Mouse (Mus musculus) hindbrain, embryonic 14.5 days (tissue): ENCODE data around the gene Tmc6. TPM values are rescaled to one million over a fixed set of nuclear protein-coding genes. Genes with fewer than 3 reads are reported as not detected.

Source experiments
- ATAC-seq: fragments of 200-750 bp; cut with Nextera tagmentation; 2 replicates; pipeline ENCODE4 v1.8.0; 2017; ENCODE audit warnings: moderate number of reproducible peaks, mild to moderate bottlenecking, moderate TSS enrichment, moderate library complexity; ENCODE audit not compliant: low FRiP score
- DNase-seq: peaks from one replicate; pipeline ENCODE4 v3.0.0-alpha.2; 2015; ENCODE audit warnings: low spot score
- H3K27ac ChIP-seq: fragments of 300-500 bp; sonication (generic); 2 replicates; pipeline ENCODE4 v1.5.1; 2014; ENCODE audit warnings: mild to moderate bottlenecking, moderate library complexity
- H3K27me3 ChIP-seq: fragments of 300-500 bp; sonication (generic); 2 replicates; pipeline ENCODE4 v1.6.1; 2014; ENCODE audit warnings: mild to moderate bottlenecking, low read length, mixed read lengths; ENCODE audit not compliant: control insufficient read depth, insufficient read depth
- H3K36me3 ChIP-seq: fragments of 300-500 bp; sonication (generic); replicated peaks from 2 replicates; pipeline ENCODE4 v1.6.1; 2014; ENCODE audit not compliant: control insufficient read depth, insufficient read depth
- H3K4me1 ChIP-seq: fragments of 300-500 bp; sonication (generic); replicated peaks from 2 replicates; pipeline ENCODE4 v1.6.1; 2014; ENCODE audit warnings: antibody characterized with exemption, low read length, mixed read lengths; ENCODE audit not compliant: control insufficient read depth, insufficient read depth
- H3K4me2 ChIP-seq: fragments of 300-500 bp; sonication (generic); replicated peaks from 2 replicates; pipeline ENCODE4 v1.6.1; 2014; ENCODE audit warnings: mild to moderate bottlenecking, moderate library complexity
- H3K4me3 ChIP-seq: fragments of 300-500 bp; sonication (generic); replicated peaks from 2 replicates; pipeline ENCODE4 v1.5.1; 2014; ENCODE audit warnings: mild to moderate bottlenecking, low read length
- H3K9ac ChIP-seq: fragments of 300-500 bp; sonication (generic); 2 replicates; pipeline ENCODE4 v1.6.1; 2014
- H3K9me3 ChIP-seq: fragments of 300-500 bp; sonication (generic); 2 replicates; pipeline ENCODE4 v1.6.1; 2016; ENCODE audit warnings: low read length; ENCODE audit not compliant: control insufficient read depth
- WGBS: fragments of 180-500 bp; shearing (Covaris S2); extraction: QIAGEN DNeasy Blood & Tissue Kit; methylation state at CpG from one replicate; pipeline ENCODE4 v1.1.7; 2014; 5-methylcytosine and 5-hydroxymethylcytosine counted together
- polyA plus RNA-seq: library from polyadenylated mRNA; unstranded; fragments of >200 nt; fragmentation: Nextera tagmentation; extraction: Ambion mirVana; gene quantifications from 2 replicates; pipeline ENCODE4 v1.2.1, GENCODE M21; 2014

The Tmc6 gene
- 3.3 and 4.9 TPM in 2 replicates for polyA plus RNA-seq

DNA sequence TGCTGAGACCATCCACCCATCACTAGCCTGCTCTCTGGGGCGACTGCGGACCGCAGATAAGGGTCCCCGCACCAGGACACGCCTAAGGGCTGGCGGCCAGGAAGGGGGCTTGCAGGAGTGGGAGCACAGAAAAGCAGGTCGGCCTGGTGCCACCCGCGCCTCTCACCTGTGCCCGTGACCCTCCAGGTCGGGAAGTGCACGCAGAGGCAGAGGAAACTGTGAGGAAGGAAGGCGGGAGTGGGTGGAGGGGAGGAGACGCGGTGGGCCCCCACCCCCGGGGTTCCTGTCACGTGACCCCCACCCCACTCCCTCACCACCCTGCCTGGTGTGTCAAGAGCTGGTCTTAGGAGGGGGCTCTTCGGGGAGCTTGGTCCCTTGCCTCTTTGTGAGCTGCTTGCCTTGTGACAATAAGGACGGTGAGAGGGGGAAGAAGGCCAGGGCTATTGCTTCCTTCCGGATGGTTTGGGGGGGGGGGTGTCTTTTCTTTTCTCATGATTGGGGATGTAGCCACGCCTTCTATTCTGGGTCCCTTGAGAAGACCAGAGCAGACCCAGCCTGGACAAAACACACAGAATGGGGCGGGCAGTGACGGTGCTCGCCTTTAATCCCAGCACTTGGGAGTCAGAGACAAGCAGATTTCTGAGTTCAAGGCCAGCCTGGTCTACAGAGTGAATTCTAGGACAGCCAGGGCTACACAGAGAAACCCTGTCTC is at the start of gene Tmc6, which contains the start of gene Tmc8:
Gene Tmc6 (minus strand): TSS at position 206 of the 712 bp plus-strand sequence.
Gene Tmc8 (plus strand): TSS at position 84 of the 712 bp plus-strand sequence.
- no peaks in the 10 kb centered on the region for H3K9me3 ChIP-seq
- H3K9ac ChIP-seq: peak within 1 kb of the TSS; percentile 24
- H3K4me3 ChIP-seq: peak within 1 kb of the TSS; percentile 24
- peaks cover 38% of the 10 kb centered on the region for H3K27me3 ChIP-seq
- peaks cover 27% of the 10 kb centered on the region for H3K4me1 ChIP-seq
- ATAC-seq: no peak
- peak within 1 kb of the TSS; percentile 12; the same call in 1 of the 2 replicates for H3K27ac ChIP-seq
- H3K36me3 ChIP-seq: no peaks in the 10 kb centered on the region
- no peak for DNase-seq
- peak within 1 kb of the TSS; percentile 54 for H3K4me2 ChIP-seq
- WGBS: 42% methylated on average over 24 of the region's 24 CpGs

DNA sequence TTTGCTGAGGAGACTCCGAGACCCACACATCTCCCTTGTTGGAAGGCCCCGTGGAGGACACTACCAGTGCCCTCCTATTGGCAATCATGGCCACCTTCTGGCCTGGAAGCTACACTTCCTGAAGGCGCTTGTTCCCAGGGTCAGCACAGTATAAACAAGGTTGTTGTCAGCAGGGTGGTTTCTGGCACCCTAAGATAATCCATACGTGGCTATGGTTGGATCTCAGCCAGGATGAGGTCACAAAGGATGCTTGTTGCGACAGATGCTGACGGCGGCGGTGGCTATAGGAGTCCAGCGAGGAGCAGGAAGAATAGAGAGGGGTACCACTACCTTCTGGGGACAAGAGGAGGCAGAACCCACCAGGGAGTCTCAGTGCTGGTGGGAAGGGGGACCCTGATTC is 48.4 kb upstream of the Tmc6 start:
- H3K9me3 ChIP-seq: no peaks in the 10 kb centered on the region
- H3K4me3 ChIP-seq: no peak overlapping the region
- DNase-seq (no peak), ATAC-seq (no peak)
- H3K9ac ChIP-seq: no peak overlapping the region
- H3K27me3 ChIP-seq: no peaks in the 10 kb centered on the region
- H3K4me2 ChIP-seq: no peak overlapping the region
- no peak overlapping the region for H3K27ac ChIP-seq
- peaks cover 19% of the 10 kb centered on the region for H3K4me1 ChIP-seq
- no peaks in the 10 kb centered on the region for H3K36me3 ChIP-seq
- 74% methylated on average over 9 of the region's 9 CpGs for WGBS

DNA sequence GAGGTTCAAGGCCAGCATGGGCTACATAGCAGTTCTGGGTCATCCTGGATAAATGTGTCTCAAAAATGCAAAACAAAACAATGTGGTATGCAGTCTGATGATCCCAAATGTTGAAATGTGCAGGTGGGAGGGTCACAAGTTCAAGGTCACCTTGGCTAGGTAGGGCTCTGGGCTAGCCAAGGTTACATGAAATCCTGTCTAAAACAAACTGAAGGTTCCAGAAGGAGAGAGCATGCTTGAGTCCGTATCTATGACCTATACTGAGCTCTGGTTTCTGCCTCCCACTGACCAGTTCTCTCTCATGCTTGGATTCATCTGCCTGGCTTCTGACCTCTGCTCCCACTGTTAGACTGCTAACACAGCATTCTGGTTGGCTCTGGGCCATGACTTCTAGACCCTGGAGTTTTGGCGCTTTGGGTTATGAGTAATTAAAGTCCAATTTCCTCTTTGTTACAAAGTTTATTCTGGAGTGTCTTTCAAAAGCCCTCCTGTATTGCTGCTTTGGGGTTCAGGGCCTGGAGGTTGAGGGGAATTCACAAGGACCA is 47.7 kb upstream of the Tmc6 start:
- 71% methylated on average over 2 of the region's 2 CpGs for WGBS
- no peak for ATAC-seq

DNA sequence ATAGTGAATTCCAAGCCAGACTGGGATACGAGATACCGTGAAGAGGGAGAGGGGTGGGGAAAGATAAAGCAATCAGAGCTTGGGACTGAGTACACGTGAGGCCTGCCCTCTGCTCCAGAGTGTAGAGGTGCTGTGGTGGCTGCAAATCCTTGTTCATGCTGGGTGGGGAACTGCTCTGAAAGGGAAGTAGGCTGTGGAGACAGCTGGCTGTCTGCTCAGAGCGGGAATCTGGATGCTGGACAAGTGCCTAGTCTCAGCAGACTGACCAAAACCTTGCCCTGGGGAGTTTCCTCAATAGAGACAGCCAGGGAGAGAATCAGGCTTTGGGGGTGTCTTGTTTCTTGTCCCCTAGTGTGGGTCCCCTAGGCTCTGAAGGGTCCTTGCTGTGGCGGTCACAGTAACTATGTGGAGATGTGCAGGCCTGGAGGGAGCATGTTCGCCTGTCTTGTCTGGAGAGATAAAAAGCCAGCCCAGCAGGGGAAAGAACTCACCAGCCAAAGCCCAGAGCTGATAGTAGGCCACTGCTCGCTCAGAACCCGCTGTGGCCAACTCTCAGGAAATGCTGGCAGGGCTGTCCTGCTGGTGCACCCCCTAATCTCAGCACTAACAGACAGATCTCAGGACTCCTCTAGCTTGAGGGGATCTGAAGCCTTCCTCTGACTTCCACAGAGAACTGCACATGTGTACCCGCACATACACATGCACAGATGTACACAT is 47.0 kb upstream of the Tmc6 start:
- DNase-seq (no peak), ATAC-seq (no peak)
- H3K27me3 ChIP-seq: no peaks in the 10 kb centered on the region
- no peak overlapping the region for H3K9ac ChIP-seq
- H3K4me3 ChIP-seq: no peak overlapping the region
- peaks cover 29% of the 10 kb centered on the region for H3K4me1 ChIP-seq
- H3K36me3 ChIP-seq: no peaks in the 10 kb centered on the region
- H3K9me3 ChIP-seq: no peaks in the 10 kb centered on the region
- peak overlapping the region; percentile 15; the same call in 1 of the 2 replicates for H3K27ac ChIP-seq
- H3K4me2 ChIP-seq: no peak overlapping the region
- 59% methylated on average over 9 of the region's 9 CpGs for WGBS

More for the DNA sequence above, 47.7 kb upstream of the Tmc6 start:
- Histone ChIP-seq H3K27ac (no peak overlapping the region), H3K9ac (no peak overlapping the region), H3K4me3 (no peak overlapping the region), H3K4me2 (no peak overlapping the region), H3K36me3 (no peaks in the 10 kb centered on the region), H3K27me3 (no peaks in the 10 kb centered on the region), H3K9me3 (no peaks in the 10 kb centered on the region), H3K4me1 (peaks cover 23% of the 10 kb centered on the region)
- DNase-seq: no peak

GRCm38 (mm10) chr11:117828149-117828887 is 46.3 kb upstream of the Tmc6 start:
- no peaks in the 10 kb centered on the region for H3K9me3 ChIP-seq
- peaks cover 31% of the 10 kb centered on the region for H3K4me1 ChIP-seq
- no peaks in the 10 kb centered on the region for H3K27me3 ChIP-seq
- H3K27ac ChIP-seq: 0 out of 2 replicates have a peak overlapping the region, but pooled peaks have one; percentile 15
- H3K36me3 ChIP-seq: no peaks in the 10 kb centered on the region
- DNase-seq: no peak
- no peak for ATAC-seq
- H3K9ac ChIP-seq: no peak overlapping the region
- 78% methylated on average over 18 of the region's 18 CpGs for WGBS
- H3K4me3 ChIP-seq: no peak overlapping the region
- H3K4me2 ChIP-seq: no peak overlapping the region

- no peak overlapping the region for H3K27ac ChIP-seq
- no peaks in the 10 kb centered on the region for H3K27me3 ChIP-seq
- no peak overlapping the region for H3K4me3 ChIP-seq
- no peaks in the 10 kb centered on the region for H3K36me3 ChIP-seq
- no peak overlapping the region for H3K4me2 ChIP-seq
- peaks cover 31% of the 10 kb centered on the region for H3K4me1 ChIP-seq
- no peak for DNase-seq
- no peaks in the 10 kb centered on the region for H3K9me3 ChIP-seq
- H3K9ac ChIP-seq: no peak overlapping the region
- WGBS: 73% methylated on average over 3 of the region's 3 CpGs
- ATAC-seq: no peak
These were observed 45.4 kb upstream of the Tmc6 start for GRCm38 (mm10) chr11:117827386-117827785.

DNA sequence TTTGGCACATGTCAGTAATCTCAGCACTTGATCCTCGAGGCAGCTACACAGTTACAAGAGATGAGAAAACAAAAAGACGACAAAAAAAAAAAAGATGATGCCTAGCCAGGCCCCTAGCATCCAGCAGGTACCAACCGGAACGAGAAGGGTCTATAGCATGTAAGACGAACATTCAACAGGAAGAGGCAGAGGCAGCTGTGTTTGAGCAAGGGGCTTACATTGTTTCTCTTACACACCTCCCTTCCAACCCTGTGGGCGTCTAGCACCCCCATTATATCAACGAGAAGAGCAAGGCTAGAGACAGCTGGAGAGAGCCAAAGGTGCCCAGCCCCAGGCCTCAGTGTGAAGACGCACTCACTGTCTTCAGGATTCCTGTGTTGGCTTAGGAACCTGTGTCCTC is 44.9 kb upstream of the Tmc6 start:
- Histone ChIP-seq H3K4me2 (no peak overlapping the region), H3K27me3 (no peaks in the 10 kb centered on the region), H3K9ac (no peak overlapping the region), H3K9me3 (no peaks in the 10 kb centered on the region), H3K27ac (no peak overlapping the region), H3K36me3 (no peaks in the 10 kb centered on the region), H3K4me1 (peaks cover 31% of the 10 kb centered on the region), H3K4me3 (no peak overlapping the region)
- ATAC-seq: no peak
- WGBS: 73% methylated on average over 8 of the region's 8 CpGs
- no peak for DNase-seq

GRCm38 (mm10) chr11:117826164-117826563 is 44.2 kb upstream of the Tmc6 start:
- Histone ChIP-seq H3K4me1 (peaks cover 31% of the 10 kb centered on the region), H3K9me3 (no peaks in the 10 kb centered on the region), H3K27me3 (no peaks in the 10 kb centered on the region), H3K36me3 (no peaks in the 10 kb centered on the region), H3K4me2 (peak overlapping the region; percentile 67), H3K9ac (peak overlapping the region; percentile 50), H3K4me3 (peak overlapping the region; percentile 35), H3K27ac (peak overlapping the region; percentile 60; the same call in 1 of the 2 replicates)
- 10% methylated on average over 5 of the region's 5 CpGs for WGBS
- no peak for ATAC-seq
- DNase-seq: peak; percentile 37
